Mouse (Mus musculus) lung, postnatal 25 days (tissue): ENCODE measurements around the gene Lgals1.

Source experiments
- DNase-seq: peaks from one replicate; pipeline ENCODE4 v3.0.0; 2022; ENCODE audit warnings: low spot score

The Lgals1 gene

GRCm38 (mm10) chr15:78926021-78926919 is at the start of gene Lgals1:
Lgals1 (plus strand) TSS chr15:78926725.
- DNase-seq = peak; percentile 84

- peak; percentile 97 for DNase-seq
Measured at GRCm38 (mm10) chr15:78876991-78877809, 49.3 kb upstream of the Lgals1 start, which contains the start of gene Gga1. Gga1 (plus strand) TSS chr15:78877190.

GRCm38 (mm10) chr15:78877810-78878390 is 48.6 kb upstream of the Lgals1 start:
- no peak for DNase-seq

- DNase-seq = peak; percentile 71
Measured at GRCm38 (mm10) chr15:78878792-78879516, 47.6 kb upstream of the Lgals1 start.

GRCm38 (mm10) chr15:78880432-78880831 is 46.1 kb upstream of the Lgals1 start:
- no peak for DNase-seq

GRCm38 (mm10) chr15:78881828-78882227 is 44.7 kb upstream of the Lgals1 start:
- no peak for DNase-seq

- DNase-seq = peak; percentile 31
Measured at GRCm38 (mm10) chr15:78889401-78889853, 37.1 kb upstream of the Lgals1 start.

GRCm38 (mm10) chr15:78892440-78892839 is 34.1 kb upstream of the Lgals1 start:
- DNase-seq = no peak

- DNase-seq = no peak
Measured at GRCm38 (mm10) chr15:78894726-78895125, 31.8 kb upstream of the Lgals1 start.

- no peak for DNase-seq
Measured at GRCm38 (mm10) chr15:78895741-78896140, 30.8 kb upstream of the Lgals1 start.

- DNase-seq = peak; percentile 60
Measured at GRCm38 (mm10) chr15:78896149-78896548, 30.4 kb upstream of the Lgals1 start.

- DNase-seq = no peak
Measured at GRCm38 (mm10) chr15:78897488-78897887, 29.0 kb upstream of the Lgals1 start.

- no peak for DNase-seq
Measured at GRCm38 (mm10) chr15:78898507-78899001, 28.0 kb upstream of the Lgals1 start.

GRCm38 (mm10) chr15:78899409-78899739 is 27.2 kb upstream of the Lgals1 start, which contains the start of gene Gm49510:
Gm49510 (plus strand) TSS chr15:78899667.
- DNase-seq = no peak

GRCm38 (mm10) chr15:78899740-78900584 is 26.6 kb upstream of the Lgals1 start, which contains the start of gene Sh3bp1:
Sh3bp1 (plus strand) TSS chr15:78899768.
- DNase-seq = peak; percentile 64

GRCm38 (mm10) chr15:78900585-78901421 is 25.7 kb upstream of the Lgals1 start:
- no peak for DNase-seq

- DNase-seq = no peak
Measured at GRCm38 (mm10) chr15:78901422-78901789, 25.1 kb upstream of the Lgals1 start.

GRCm38 (mm10) chr15:78903243-78903642 is 23.3 kb upstream of the Lgals1 start:
- peak; percentile 86 for DNase-seq

- DNase-seq = no peak
Measured at GRCm38 (mm10) chr15:78908399-78908798, 18.1 kb upstream of the Lgals1 start.

- DNase-seq = no peak
Measured at GRCm38 (mm10) chr15:78908982-78909381, 17.5 kb upstream of the Lgals1 start.
